In the genomic region with DNA sequence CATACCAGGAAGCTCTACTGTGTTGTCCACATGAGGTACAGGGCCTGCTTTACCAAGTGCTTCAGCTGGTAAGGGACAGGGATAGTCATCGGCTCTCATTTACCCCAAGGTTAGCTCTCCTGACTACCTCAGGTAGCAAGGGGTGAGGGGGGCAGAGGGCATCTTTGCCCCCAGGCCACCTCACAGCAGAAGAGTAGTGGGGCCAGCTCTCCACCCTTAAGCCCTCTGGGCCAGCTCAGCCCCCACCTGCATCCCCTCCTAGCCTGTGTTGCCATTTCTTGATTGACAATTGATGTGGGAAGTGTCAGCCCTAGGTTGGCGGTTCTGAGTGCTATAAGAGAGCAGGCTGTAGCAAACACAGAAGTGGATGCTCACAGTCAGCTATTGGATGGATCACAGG, we compare ENCODE assay signal across 10 mouse cellular contexts. TPM values are rescaled to one million over a fixed set of nuclear protein-coding genes. Genes with fewer than 3 reads are reported as not detected.
"Had no signal": no experiment of that assay in that cellular context is flagged by ENCODE, and none has a peak within 500 bp of the region (broad histone marks: within the 10 kb centered on the region; RNA-seq: fewer than 3 reads in every experiment).

No protein-coding gene starts in this region.

- H3K4me3 ChIP-seq: limb, embryonic 12.5 days; limb, embryonic 15.5 days had no signal

- ATAC-seq: liver, postnatal 0 days; midbrain, embryonic 16.5 days had no signal

- H3K27ac ChIP-seq: limb, embryonic 12.5 days; limb, embryonic 15.5 days; liver, embryonic 14.5 days had no signal

- H3K36me3 ChIP-seq: limb, embryonic 12.5 days; limb, embryonic 15.5 days had no signal

- DNase-seq: liver, postnatal 0 days; thymus, adult 18-20 months had no signal

- H3K4me1 ChIP-seq: limb, embryonic 12.5 days; limb, embryonic 15.5 days had no signal

- H3K9ac ChIP-seq: limb, embryonic 12.5 days; limb, embryonic 15.5 days; liver, embryonic 14.5 days; liver, postnatal 0 days; lung, embryonic 14.5 days had no signal

- H3K9me3 ChIP-seq: limb, embryonic 12.5 days; limb, embryonic 15.5 days had no signal

- H3K27me3 ChIP-seq: limb, embryonic 12.5 days; limb, embryonic 15.5 days had no signal

- H3K4me2 ChIP-seq: limb, embryonic 12.5 days; limb, embryonic 15.5 days; liver, embryonic 11.5 days; lung, embryonic 14.5 days had no signal

RNA-seq across cellular contexts. Expression of a gene that starts 23.8 kb away (rescaled TPM):
- total RNA-seq: megakaryocyte progenitor cell, adult 5-6 weeks; megakaryocyte-erythroid progenitor cell, adult 5-6 weeks had no signal
